Mouse (Mus musculus) liver, embryonic 14.5 days (tissue): ENCODE measurements around the gene Mpped2.

Experiments used
- CTCF ChIP-seq: IDR thresholded peaks from 2 replicates; pipeline ENCODE4 v1.5.1; 2016; ENCODE audit warnings: antibody characterized with exemption, low read depth, control low read depth
- EP300 ChIP-seq: IDR thresholded peaks from 2 replicates; pipeline ENCODE4 v1.6.1; 2016; ENCODE audit warnings: antibody characterized with exemption, low read depth

DNA sequence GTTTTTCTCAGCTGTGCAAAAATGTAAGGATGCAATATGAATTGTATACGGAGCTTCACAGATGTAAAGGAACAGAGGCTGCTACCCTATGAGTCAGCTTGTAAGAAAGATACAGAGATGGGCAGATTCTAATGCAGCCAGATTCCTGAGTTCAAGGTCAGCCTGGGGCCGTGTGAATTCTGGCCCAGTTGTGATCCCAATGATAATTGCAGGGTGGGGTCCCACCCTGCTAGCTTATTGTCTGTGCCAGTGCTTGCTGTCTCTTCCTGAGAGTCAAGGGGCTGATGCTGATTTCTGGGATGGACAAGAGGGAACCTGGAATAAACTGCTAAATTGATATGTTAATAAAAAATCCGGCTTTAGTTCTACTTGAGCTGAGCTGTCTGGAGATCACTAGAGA is 122.8 kb downstream of the Mpped2 start:
- no peak for TF ChIP-seq CTCF
- no peak for TF ChIP-seq EP300
